Mouse (Mus musculus) spleen, postnatal 4 days (tissue): ENCODE data around the gene Ifitm6.
"Not testable (repeated sequence)": the region's sequence is repeated elsewhere in the genome, so short reads cannot be mapped to it uniquely, and the experiment has no call there.

Source experiments
- DNase-seq, 2 experiments: peaks; one replicate each; pipeline ENCODE4 v3.0.0; 2022; ENCODE audit warnings: low spot score in 2 of 2

The Ifitm6 gene

GRCm38 (mm10) chr7:141017824-141018223, at the start of gene Ifitm6:
Ifitm6 (minus strand) TSS chr7:141017924.
- DNase-seq, result not testable (repeated sequence)

DNA sequence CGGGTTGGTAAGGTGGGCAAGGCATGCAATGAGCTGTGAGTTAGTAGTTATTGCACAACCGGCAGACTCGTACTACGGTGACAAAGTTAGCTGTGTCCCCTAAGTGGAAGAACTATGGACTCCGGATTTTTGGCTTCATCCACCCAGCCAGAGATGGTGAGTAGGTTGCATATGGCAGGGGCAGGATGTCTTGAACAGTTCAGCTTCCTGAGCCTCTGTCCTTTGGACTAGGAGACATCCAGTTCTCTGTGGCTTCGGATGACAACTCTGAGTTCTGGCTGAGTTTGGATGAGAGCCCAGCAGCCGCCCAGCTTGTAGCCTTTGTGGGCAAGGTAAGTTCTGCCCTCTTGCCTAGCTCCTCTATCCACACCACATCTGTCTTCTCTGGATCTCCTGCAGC, 46.9 kb upstream of the Ifitm6 start:
- no peak for DNase-seq

GRCm38 (mm10) chr7:141064175-141064574, 46.5 kb upstream of the Ifitm6 start:
- DNase-seq, result no peak

DNA sequence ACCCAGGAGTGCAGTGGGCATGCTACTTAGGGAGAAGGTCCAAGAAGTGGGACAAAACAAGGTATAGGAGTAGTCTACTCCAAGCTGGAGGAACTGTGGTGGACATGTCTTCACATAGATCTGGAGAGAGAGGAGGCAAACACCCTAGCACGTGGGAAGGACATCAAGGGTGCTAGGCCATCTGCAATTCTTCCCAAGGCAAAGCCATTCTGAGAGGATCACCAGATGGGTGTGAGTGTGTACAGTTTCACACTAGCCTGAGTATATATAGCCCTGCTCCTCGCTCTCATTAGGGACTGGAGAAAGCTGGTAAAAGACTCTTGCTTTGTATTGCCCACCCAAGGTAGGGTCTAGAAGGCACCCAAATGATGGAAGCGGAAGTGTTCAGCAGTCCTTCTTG, 45.6 kb upstream of the Ifitm6 start:
- no peak for DNase-seq

DNA sequence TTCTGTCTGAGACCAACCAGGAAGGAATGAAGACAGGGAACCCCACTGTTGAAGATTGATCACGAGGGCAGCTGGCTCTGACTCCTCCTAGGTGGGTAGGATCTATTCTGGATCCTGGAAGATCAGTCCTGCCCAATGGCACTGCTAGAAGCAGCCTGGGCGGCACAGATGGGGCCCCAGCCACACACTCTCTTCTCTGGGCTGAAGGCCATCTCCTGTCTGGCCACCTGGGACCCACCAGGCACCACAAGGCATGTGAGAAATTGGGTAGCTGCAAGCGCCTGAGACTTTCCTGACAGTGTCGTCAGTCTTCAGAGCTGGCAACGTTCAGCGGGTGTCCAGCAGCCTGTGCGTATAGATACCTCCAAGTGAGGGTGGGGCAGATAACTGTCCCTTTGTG, 44.8 kb upstream of the Ifitm6 start:
- no peak for DNase-seq

GRCm38 (mm10) chr7:141061269-141061692, 43.6 kb upstream of the Ifitm6 start:
- DNase-seq, result no peak

DNA sequence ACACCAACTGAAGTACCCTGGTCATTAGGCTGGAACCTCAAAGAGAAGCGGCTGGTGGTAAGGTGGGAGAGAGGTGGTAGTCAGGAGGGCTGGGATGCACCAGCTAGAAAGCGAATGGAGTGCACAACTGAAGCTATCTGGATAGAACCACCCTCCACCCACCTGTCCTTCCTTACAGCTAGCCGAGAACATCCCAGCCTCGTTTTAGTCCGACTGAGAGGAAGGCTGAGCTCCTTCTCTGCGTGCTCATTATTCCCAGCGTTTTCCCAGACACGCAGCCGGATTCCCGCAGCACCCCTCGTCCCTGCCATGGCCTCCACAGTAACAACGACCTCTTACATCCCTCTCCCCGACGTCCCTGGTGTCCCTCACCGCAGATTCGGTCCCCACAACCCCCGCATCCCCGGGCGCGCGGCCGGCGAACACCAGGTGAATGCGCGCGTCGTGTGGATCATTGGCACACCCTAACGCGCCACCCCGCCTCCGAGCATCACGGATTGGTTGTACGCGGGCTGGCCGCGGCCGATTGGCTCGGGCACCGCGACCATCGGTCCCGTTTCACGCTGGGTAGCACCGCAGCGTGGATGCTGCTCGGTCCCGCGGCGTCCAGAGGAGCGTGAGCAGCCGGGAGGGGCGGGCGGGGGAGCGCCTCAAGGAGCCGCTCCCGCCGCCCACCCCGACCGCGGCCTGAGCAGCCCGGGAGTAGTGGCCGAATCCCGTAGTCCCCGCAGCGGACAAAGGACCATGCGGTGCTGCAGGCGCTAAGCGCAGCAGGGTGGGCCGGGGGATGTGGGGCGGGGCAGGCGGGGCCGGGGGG, 42.9 kb upstream of the Ifitm6 start, which contains the start of gene B4galnt4:
B4galnt4 (plus strand) TSS at position 679 of the 817 bp plus-strand sequence.
- DNase-seq, result peak in 1 of 2 experiments; percentile 46

DNA sequence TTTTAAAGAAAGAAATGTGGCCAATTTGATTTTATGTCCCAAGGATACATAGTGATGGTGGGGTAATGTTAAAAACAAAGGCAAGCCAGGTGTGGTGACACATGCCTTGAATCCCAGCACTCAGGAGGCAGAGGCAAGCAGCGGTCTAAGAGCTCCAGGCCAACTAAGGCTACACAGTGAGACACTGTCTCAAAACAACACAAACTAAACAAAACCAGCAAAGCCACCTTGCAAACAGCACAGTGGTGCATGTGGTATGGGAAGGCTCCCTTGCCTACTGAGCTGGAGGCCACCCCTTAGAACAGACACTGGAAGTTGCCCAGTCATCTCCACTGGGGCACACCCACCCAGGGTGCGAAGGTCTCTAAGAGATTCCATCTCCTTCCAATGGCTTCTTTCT, 42.2 kb upstream of the Ifitm6 start:
- no peak for DNase-seq

DNA sequence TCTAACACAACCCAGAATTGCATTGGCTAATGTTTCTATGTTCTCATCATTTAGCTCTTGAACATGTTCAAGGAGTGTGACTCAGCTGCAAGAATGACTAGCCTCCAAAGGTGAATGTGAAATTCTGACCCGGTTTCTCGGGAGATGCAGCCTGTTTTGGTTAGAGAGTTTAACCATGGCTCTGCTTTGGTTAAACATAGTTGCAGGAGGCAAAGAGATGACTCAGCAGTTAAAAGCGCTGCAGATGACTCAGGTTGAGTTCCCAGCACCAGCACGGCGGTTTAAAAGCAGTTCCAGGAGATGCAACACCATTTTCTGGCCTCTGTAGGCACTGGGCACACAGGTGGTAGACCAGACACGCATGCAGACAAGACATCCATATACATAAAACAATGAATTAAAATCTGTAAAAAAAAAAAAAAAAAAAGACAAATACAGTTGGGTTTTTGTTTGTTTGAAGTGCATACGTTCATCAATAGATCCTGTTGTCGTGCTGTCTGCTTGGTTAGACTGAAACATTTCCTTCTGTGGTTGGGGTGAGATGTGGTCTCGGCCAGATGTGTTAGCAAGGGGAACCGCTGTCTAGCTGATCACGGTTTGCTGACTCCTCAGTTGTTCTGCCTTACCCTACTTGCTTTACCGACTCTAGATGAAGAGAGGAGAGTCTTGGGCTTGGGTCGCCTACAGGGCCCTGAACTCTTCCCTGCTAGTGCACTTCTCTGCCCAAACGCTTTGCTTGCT, 41.0 kb upstream of the Ifitm6 start:
- DNase-seq, result no peak

GRCm38 (mm10) chr7:141057541-141057940, 39.8 kb upstream of the Ifitm6 start:
- DNase-seq, result no peak

- DNase-seq, result no peak
Observed at GRCm38 (mm10) chr7:141056976-141057375, 39.3 kb upstream of the Ifitm6 start.

GRCm38 (mm10) chr7:141055785-141056184, 38.1 kb upstream of the Ifitm6 start:
- DNase-seq, result no peak

- DNase-seq, result no peak
Observed at GRCm38 (mm10) chr7:141052421-141052820, 34.7 kb upstream of the Ifitm6 start.

GRCm38 (mm10) chr7:141052016-141052415, 34.3 kb upstream of the Ifitm6 start:
- no peak for DNase-seq

- no peak for DNase-seq
Observed at GRCm38 (mm10) chr7:141051060-141051685, 33.4 kb upstream of the Ifitm6 start.

DNA sequence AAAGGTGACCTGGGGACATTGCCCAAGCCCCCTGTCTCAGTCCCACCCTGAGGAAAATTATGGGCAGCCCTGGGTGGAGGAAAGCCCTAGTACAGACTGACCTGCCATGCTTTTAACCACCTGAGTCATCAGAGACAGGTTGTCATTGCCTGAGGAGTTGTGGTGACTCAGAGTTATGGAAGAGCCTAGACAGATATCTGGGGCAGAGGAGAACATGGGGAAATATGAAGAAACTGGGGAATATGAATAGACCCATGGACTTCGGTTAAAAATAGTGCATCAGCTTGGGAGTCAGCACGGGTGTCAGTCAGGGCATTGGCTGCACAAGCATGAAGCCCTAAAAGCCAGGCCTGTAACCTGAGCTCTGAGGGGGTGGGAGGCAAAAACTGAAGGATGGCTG, 31.6 kb upstream of the Ifitm6 start:
- no peak for DNase-seq

DNA sequence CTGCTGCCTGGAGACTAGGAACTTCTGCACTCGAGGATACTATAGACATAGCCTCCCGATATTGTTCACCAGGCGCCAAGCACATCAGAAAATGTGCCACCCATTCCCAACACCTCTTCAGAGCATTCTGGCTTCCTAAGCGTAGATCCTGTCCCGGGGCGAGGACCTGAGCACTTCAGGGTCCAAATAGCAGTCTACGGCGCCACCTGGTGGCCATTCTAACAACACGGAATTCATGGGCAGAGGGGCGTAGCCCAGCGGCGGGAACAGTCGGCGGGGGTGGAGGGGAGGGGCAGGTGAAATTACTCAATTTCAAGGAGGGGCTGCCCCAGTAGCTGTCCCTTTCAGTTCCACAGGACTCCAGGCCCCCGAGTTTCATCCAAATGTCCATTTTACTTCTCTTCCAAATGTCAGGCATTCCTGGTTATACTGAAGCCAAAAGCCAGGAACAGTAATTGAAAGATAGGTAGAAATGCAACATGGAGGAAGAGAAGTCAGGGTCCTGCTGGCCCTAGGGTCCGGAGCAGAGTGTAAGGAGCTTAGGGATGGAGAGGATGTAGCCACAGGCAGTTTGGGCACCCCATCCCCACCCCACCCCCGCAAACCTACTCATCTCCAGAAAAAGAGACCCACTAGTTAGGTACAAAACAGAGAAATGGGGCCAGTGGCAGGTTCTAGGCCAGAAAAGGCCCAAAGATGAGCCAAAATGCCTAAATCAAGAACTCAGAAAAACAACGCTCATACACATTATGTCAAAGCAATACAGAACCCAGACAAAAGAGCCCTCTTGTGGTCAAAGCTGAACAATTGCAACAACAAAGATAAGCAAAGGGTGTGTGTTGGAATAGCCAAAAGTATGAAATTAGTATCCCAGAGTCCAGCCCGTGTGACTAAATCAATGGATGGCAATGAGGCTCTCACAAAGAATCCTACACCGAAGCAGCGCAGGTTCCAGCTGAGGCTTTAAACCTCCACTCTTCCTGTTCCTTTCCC, 30.8 kb upstream of the Ifitm6 start:
- DNase-seq, result peak; percentile 88 to 96

DNA sequence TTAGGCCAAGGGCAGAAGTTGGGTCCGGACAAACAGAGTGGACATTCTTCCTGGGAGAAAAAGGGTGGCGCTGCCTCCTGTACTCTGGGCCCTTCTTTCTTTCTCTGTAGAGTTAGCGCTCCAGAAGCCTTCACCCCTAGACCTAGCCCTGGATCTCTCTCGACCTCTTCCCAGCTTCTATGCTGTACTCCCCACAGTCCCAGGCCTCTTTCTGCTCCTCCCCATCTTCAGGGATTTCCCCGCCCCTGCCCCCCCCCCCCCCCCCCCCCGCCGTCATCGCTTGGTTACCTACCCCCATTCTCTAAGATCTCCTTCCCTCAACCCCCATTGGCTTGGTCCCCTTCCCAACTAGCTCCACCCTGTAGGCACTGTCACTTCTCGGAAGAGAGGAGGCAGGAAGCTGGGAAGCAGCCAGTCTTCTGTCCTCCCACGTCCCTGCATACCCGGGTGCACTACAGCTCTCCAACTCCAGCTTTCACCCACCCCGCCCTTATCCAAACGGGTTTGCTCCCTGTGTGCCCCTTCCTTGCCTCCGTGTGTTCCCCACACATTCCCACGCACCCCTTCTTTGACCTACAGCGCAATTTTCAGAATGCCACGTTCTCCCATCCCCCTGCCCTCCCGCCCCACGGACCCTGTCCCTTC, 30.0 kb upstream of the Ifitm6 start:
- peak in 1 of 2 experiments; percentile 74 for DNase-seq

DNA sequence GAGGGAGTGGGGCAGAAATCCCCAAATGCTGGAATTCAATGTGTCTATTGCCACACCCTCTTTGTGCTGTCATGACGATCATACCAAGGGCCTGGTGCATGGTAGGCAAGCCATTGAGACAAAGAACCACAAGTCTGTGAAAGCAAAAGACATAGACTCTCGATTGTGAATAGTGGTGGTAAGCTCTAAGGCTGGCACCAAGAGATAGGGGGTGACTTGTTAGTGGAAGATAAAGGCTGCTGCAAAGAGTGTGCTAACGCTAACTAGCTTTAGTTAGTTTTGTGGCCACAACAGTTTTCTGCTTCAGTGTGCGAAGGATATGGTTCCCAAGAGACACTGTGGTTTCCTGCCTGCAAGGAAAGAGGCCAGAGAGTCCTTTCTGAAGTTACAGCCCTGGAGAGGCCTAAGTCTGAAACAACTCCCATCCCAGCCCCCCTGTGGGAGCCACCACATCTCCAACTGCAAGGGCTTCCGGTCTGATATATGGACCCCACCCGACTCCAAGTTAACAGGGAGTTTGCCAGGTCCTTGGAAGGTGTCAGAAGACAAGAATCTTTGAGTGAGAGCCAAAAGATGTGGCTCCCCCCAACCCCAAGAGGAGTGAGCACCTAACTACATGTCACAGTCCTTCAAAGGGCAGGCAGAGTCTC, 29.3 kb upstream of the Ifitm6 start:
- DNase-seq, result no peak

- no peak for DNase-seq
Observed at GRCm38 (mm10) chr7:141042539-141042938, 24.8 kb upstream of the Ifitm6 start.
